Mouse (Mus musculus): ENCODE data around the gene Maml3. TPM values are rescaled to one million over a fixed set of nuclear protein-coding genes. Genes with fewer than 3 reads are reported as not detected.

Gene Maml3
- polyA plus RNA-seq (2017; shearing (Covaris generic)) = 0.40 TPM

DNA sequence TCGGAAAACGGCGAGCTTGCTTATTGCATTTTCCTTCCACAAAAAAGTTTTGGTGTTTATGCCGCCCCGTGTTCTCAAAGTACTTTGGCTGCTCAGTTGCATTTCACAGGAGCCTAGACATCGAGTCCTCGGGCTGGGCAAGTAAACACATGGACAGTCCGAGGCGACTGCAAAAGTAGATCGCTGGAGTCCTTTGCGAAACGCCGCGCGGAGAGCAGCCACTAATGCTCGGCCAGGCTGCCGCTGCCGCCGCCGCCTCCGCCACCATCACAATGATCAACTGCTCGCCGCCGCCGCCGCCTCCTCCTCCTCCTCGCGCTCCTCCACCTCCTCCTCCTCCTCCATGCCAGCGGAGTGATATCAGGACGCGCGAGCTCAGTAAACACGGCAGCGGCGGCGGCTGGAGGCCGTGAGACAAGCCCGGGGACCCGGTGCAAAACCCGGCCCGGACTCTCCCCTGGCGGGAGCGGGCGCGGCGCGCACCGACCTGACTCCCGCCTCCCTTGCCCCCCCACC is at the start of gene Maml3:
Maml3 (minus strand) TSS at position 441 of the 516 bp plus-strand sequence.

DNA sequence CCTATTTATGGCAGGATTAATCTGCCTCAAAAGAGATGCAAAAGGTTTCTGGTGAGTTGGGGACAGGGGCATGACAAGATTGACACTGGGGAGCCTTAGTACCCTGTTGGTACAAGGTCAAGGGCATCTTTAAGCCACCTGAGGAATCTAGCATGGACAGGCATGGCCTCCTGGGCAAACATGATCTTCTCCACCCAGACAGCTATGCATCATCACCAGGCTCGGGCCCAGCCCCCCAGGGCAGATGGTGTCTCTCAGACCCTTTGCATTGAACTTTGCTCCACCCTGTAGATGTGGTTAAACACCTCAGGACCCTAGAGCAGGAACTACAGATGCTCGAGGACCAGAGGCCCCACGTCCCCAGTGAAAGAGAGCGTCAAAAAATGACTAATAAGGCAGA is 444.8 kb downstream of the Maml3 start, which contains the start of gene Mgst2:
Mgst2 (plus strand) TSS at position 301 of the 400 bp plus-strand sequence.

Other genes starting within 250 kb of the Maml3 start
- gene Foxo1, start 163.3 kb upstream of the Maml3 start, polyA plus RNA-seq (2017; shearing (Covaris generic)) = 14.3 TPM

All from activated CD4-positive, CD25-positive, alpha-beta regulatory T cell, adult 9 weeks (primary cell).